Mouse (Mus musculus): ENCODE measurements around the gene Gm43552. TPM values are rescaled to one million over a fixed set of nuclear protein-coding genes. Genes with fewer than 3 reads are reported as not detected.
"Not testable (repeated sequence)": the region's sequence is repeated elsewhere in the genome, so short reads cannot be mapped to it uniquely, and the experiment has no call there.

Gm43552 gene
- polyA plus RNA-seq, 2 experiments = not detected

GRCm38 (mm10) chr5:65482996-65483395 lies 9.6 kb downstream of the Gm43552 start:
- DNase-seq (ENCODE audit: low spot score) = no peak
- Histone ChIP-seq H3K4me2 (replicated peaks; ENCODE audit: low read depth, low read length, severe bottlenecking) (no peak overlapping the region), H3K9me3 (ENCODE audit: control insufficient read depth, low read length) (no peaks in the 10 kb centered on the region), H3K36me3 (ENCODE audit: control insufficient read depth, insufficient read depth, low read length) (no peaks in the 10 kb centered on the region; the same call in none of the 2 replicates), H3K9ac (ENCODE audit: low read depth, low read length, severe bottlenecking) (no peak overlapping the region), H3K4me1 (ENCODE audit: control insufficient read depth, insufficient read depth, low read length) (no peaks in the 10 kb centered on the region), H3K27me3 (ENCODE audit: control insufficient read depth, insufficient read depth, low read length) (no peaks in the 10 kb centered on the region), H3K4me3 (replicated peaks; ENCODE audit: low read length) (no peak overlapping the region), H3K27ac (replicated peaks; ENCODE audit: low read depth, low read length) (no peak overlapping the region)
- 77% methylated on average over 4 of the region's 4 CpGs for WGBS
- ATAC-seq (ENCODE audit: low FRiP score, low read depth) = no peak
- TF ChIP-seq POLR2A (IDR thresholded peaks at IDR 0.05; ENCODE audit: borderline replicate concordance, extremely low read depth, insufficient read depth, insufficient read length) = no peak

DNA sequence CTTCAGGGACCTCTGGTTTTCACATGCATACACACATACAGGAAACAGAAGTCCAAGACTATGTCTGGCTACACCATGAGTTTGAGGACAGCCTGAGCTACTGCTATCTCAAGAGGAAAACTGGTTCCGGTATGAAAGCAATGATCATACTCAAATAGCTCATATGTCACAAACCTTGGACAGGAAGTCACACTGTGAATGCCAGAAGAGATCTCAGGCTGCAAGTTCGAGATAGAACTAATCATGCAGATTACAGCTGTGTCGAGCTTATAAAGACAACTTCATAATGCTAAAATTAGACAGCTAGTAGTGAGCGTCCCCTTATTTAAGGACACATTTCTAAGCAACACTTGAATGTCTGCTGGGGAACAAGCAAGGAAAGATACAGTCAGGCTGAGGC lies 12.1 kb downstream of the Gm43552 start:
- Histone ChIP-seq H3K4me1 (ENCODE audit: control insufficient read depth, insufficient read depth, low read length) (no peaks in the 10 kb centered on the region), H3K4me3 (replicated peaks; ENCODE audit: low read length) (no peak overlapping the region), H3K9ac (ENCODE audit: low read depth, low read length, severe bottlenecking) (no peak overlapping the region), H3K27ac (replicated peaks; ENCODE audit: low read depth, low read length) (no peak overlapping the region), H3K4me2 (replicated peaks; ENCODE audit: low read depth, low read length, severe bottlenecking) (no peak overlapping the region), H3K27me3 (ENCODE audit: control insufficient read depth, insufficient read depth, low read length) (no peaks in the 10 kb centered on the region), H3K36me3 (ENCODE audit: control insufficient read depth, insufficient read depth, low read length) (no peaks in the 10 kb centered on the region; the same call in none of the 2 replicates), H3K9me3 (ENCODE audit: control insufficient read depth, low read length) (no peaks in the 10 kb centered on the region)
- DNase-seq (ENCODE audit: low spot score) (no peak), ATAC-seq (ENCODE audit: low FRiP score, low read depth) (no peak)
- TF ChIP-seq POLR2A (IDR thresholded peaks at IDR 0.05; ENCODE audit: borderline replicate concordance, extremely low read depth, insufficient read depth, insufficient read length) = no peak
- WGBS = 79% methylated on average over 4 of the region's 4 CpGs

DNA sequence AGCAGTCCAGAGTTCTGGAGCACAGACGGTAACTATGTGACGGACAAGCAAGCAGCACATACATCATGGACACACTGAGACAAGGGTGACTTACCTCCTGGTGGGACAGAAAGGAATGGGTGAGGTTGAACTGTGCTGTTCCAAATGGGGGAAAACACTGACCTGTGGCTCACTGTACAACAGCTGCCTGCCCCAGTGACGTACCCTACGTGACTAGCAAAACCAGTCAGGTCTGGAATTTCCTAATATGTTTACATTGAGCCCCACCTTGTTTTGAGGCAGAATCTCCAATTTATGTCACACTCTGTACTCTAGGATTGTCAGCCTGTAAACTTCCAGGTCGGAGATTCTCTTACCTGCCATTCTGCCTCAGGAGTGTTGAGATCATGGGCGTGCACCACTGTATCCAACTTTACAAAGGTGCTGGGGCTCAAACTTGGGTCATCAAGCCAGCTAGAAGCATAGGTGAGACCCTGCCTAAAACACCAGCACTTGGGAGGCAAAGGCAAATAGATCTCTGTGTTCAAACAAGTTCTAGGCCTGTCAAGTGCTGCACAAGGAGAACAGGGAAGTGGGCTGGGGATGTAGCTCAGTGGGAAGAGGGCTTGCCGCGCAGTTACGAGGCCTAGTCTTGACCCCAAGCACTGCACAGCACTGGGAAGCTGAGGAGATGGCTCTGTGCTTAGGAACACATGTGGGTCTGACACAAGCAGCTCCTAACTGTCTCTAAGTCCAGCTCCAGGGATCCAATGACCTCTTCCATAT lies 12.8 kb downstream of the Gm43552 start:
- H3K9me3 ChIP-seq (ENCODE audit: control insufficient read depth, low read length) = no peaks in the 10 kb centered on the region
- H3K27me3 ChIP-seq (ENCODE audit: control insufficient read depth, insufficient read depth, low read length) = no peaks in the 10 kb centered on the region
- DNase-seq (ENCODE audit: low spot score) (no peak), ATAC-seq (ENCODE audit: low FRiP score, low read depth) (no peak)
- H3K36me3 ChIP-seq (ENCODE audit: control insufficient read depth, insufficient read depth, low read length) = no peaks in the 10 kb centered on the region; the same call in none of the 2 replicates
- H3K27ac ChIP-seq (replicated peaks; ENCODE audit: low read depth, low read length) = no peak overlapping the region
- no peak overlapping the region for H3K4me3 ChIP-seq (replicated peaks; ENCODE audit: low read length)
- no peak for TF ChIP-seq POLR2A (IDR thresholded peaks at IDR 0.05; ENCODE audit: borderline replicate concordance, extremely low read depth, insufficient read depth, insufficient read length)
- H3K4me1 ChIP-seq (ENCODE audit: control insufficient read depth, insufficient read depth, low read length) = no peaks in the 10 kb centered on the region
- H3K9ac ChIP-seq (ENCODE audit: low read depth, low read length, severe bottlenecking) = no peak overlapping the region
- 90% methylated on average over 9 of the region's 9 CpGs for WGBS
- H3K4me2 ChIP-seq (replicated peaks; ENCODE audit: low read depth, low read length, severe bottlenecking) = no peak overlapping the region

- Histone ChIP-seq H3K4me2 (replicated peaks; ENCODE audit: low read depth, low read length, severe bottlenecking) (no peak overlapping the region), H3K9me3 (ENCODE audit: control insufficient read depth, low read length) (no peaks in the 10 kb centered on the region), H3K36me3 (ENCODE audit: control insufficient read depth, insufficient read depth, low read length) (no peaks in the 10 kb centered on the region; the same call in 1 of the 2 replicates), H3K27me3 (ENCODE audit: control insufficient read depth, insufficient read depth, low read length) (no peaks in the 10 kb centered on the region), H3K4me1 (ENCODE audit: control insufficient read depth, insufficient read depth, low read length) (no peaks in the 10 kb centered on the region), H3K4me3 (replicated peaks; ENCODE audit: low read length) (no peak overlapping the region), H3K27ac (replicated peaks; ENCODE audit: low read depth, low read length) (no peak overlapping the region), H3K9ac (ENCODE audit: low read depth, low read length, severe bottlenecking) (no peak overlapping the region)
- 70% methylated on average over 4 of the region's 4 CpGs for WGBS
- no peak for TF ChIP-seq POLR2A (IDR thresholded peaks at IDR 0.05; ENCODE audit: borderline replicate concordance, extremely low read depth, insufficient read depth, insufficient read length)
- no peak for ATAC-seq (ENCODE audit: low FRiP score, low read depth)
- DNase-seq (ENCODE audit: low spot score) = no peak
These were observed 14.4 kb downstream of the Gm43552 start for GRCm38 (mm10) chr5:65478224-65478623.

- H3K27me3 ChIP-seq (ENCODE audit: control insufficient read depth, insufficient read depth, low read length); H3K9me3 ChIP-seq (ENCODE audit: control insufficient read depth, low read length); H3K36me3 ChIP-seq (ENCODE audit: control insufficient read depth, insufficient read depth, low read length); H3K27ac ChIP-seq (replicated peaks; ENCODE audit: low read depth, low read length); DNase-seq (ENCODE audit: low spot score); H3K9ac ChIP-seq (ENCODE audit: low read depth, low read length, severe bottlenecking); H3K4me1 ChIP-seq (ENCODE audit: control insufficient read depth, insufficient read depth, low read length); H3K4me2 ChIP-seq (replicated peaks; ENCODE audit: low read depth, low read length, severe bottlenecking); H3K4me3 ChIP-seq (replicated peaks; ENCODE audit: low read length); ATAC-seq (ENCODE audit: low FRiP score, low read depth): not testable (repeated sequence)
- WGBS = 97% methylated on average over 3 of the region's 4 CpGs
These were observed 15.9 kb downstream of the Gm43552 start for GRCm38 (mm10) chr5:65476739-65477138.
